Mouse (Mus musculus) midbrain, embryonic 14.5 days (tissue): ENCODE results near the gene March9. TPM values are rescaled to one million over a fixed set of nuclear protein-coding genes. Genes with fewer than 3 reads are reported as not detected.
A peak's percentile ranks its signal among the peaks of the same experiment; 100 is the strongest.

Experiments
- ATAC-seq: fragments of 200-750 bp; cut with Nextera tagmentation; 2 replicates; pipeline ENCODE4 v1.8.0; 2017; ENCODE audit warnings: moderate number of reproducible peaks, moderate library complexity; ENCODE audit not compliant: low FRiP score, low TSS enrichment
- DNase-seq: peaks from one replicate; pipeline ENCODE4 v3.0.0-alpha.2; 2015
- H3K27ac ChIP-seq: fragments of 300-500 bp; sonication (generic); replicated peaks from 2 replicates; pipeline ENCODE4 v1.5.1; 2014; ENCODE audit warnings: mild to moderate bottlenecking, low read depth, low read length, moderate library complexity
- H3K27me3 ChIP-seq: fragments of 300-500 bp; sonication (generic); 2 replicates; pipeline ENCODE4 v1.6.1; 2014; ENCODE audit warnings: low read length, control low read depth, mixed read lengths; ENCODE audit not compliant: control insufficient read depth, insufficient read depth
- H3K36me3 ChIP-seq: fragments of 300-500 bp; sonication (generic); 2 replicates; pipeline ENCODE4 v1.6.1; 2014; ENCODE audit warnings: low read length, control low read depth; ENCODE audit not compliant: control insufficient read depth, insufficient read depth
- H3K4me1 ChIP-seq: fragments of 300-500 bp; sonication (generic); 2 replicates; pipeline ENCODE4 v1.6.1; 2014; ENCODE audit warnings: mild to moderate bottlenecking, antibody characterized with exemption, low read length, control low read depth; ENCODE audit not compliant: control insufficient read depth, insufficient read depth
- H3K4me2 ChIP-seq: fragments of 300-500 bp; sonication (generic); 2 replicates; pipeline ENCODE4 v1.6.1; 2014; ENCODE audit warnings: mild to moderate bottlenecking, low read length, moderate library complexity
- H3K4me3 ChIP-seq: fragments of 300-500 bp; sonication (generic); replicated peaks from 2 replicates; pipeline ENCODE4 v1.5.1; 2014; ENCODE audit warnings: low read depth, low read length
- H3K9ac ChIP-seq: fragments of 300-500 bp; sonication (generic); replicated peaks from 2 replicates; pipeline ENCODE4 v1.6.1; 2014; ENCODE audit warnings: mild to moderate bottlenecking, low read length, moderate library complexity
- H3K9me3 ChIP-seq: fragments of 300-500 bp; sonication (generic); 2 replicates; pipeline ENCODE4 v1.6.1; 2016; ENCODE audit warnings: low read length, control low read depth, mixed read lengths; ENCODE audit not compliant: control insufficient read depth
- WGBS: fragments of 180-500 bp; shearing (Covaris S2); extraction: QIAGEN DNeasy Blood & Tissue Kit; methylation state at CpG from one replicate; pipeline ENCODE4 v1.1.7; 2014; 5-methylcytosine and 5-hydroxymethylcytosine counted together
- polyA plus RNA-seq: library from polyadenylated mRNA; unstranded; fragments of >200 nt; fragmentation: Nextera tagmentation; extraction: Ambion mirVana; gene quantifications from 2 replicates; pipeline ENCODE4 v1.2.1, GENCODE M21; 2014

The March9 gene
- polyA plus RNA-seq, 1 experiment from 2014 or later: 11.8 TPM

DNA sequence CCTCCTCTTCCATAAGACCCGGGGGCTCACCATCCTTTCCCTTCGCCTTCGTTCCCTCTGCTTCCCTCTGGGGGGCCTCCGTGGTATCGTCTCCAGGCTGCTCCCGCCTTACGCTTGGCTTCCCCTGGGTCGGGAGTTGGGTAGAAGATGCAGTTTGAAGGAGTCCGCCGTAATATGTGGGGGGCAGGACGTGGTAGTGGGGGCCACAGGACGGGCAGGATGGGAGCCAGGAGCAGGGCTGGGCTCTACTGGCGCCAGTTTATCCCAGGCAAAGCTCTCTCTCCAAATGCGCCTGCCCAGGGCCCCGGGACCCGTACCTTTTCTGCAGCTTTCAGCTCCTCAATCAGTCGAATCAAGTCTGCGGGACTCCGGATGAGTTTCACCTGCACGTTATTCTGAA, 38.5 kb upstream of the March9 start:
- ATAC-seq (no peak), DNase-seq (no peak)
- Histone ChIP-seq H3K4me1 (no peaks in the 10 kb centered on the region), H3K4me2 (no peak overlapping the region), H3K9ac (no peak overlapping the region), H3K27me3 (no peaks in the 10 kb centered on the region), H3K4me3 (no peak overlapping the region), H3K27ac (no peak overlapping the region), H3K9me3 (no peaks in the 10 kb centered on the region), H3K36me3 (peaks cover 75% of the 10 kb centered on the region)
- 81% methylated on average over 20 of the region's 20 CpGs for WGBS

DNA sequence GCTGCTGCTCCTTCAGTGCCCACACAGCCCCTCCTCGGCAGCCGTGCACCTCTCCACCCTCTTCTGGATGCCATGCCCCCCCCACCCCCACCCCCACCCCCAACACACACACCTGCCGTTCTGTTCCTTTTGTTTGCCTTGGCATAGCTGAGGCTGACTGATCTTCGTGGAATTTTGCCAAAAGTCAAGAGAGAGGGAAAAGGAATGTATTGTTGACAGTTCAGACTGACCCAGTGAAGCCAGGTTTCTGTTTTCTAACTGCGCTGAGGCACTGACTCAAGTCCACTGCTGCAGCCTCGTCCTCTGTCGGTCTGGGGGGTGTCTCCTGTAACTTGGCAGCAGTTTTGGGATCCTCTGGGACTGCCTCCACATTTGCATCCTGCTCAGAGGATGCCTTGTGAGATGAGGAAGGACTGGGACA, 34.4 kb upstream of the March9 start:
- H3K36me3 ChIP-seq: peaks cover 82% of the 10 kb centered on the region
- ATAC-seq: no peak

DNA sequence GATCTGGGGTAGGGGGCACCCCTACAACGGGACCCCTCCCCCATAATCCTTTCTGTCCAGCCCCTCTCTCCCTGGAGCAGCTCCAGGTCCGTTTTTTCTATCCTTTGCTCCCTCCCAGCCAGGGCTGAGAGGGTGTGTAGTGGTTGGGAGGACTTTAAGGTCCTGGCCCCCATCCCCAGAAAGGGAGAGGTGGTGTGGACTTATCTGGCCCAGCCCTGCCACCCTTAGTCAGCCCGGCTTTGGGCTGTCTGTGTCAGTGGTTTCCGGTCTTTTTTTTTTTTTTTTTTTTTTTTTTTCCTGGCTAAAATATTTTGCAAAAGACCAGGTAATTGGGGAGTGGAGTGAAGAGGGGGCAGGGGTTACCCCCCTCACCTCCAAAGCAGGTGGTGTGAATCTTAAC, 32.8 kb upstream of the March9 start:
- H3K9me3 ChIP-seq: no peaks in the 10 kb centered on the region
- ATAC-seq (no peak), DNase-seq (no peak)
- peaks cover 80% of the 10 kb centered on the region for H3K36me3 ChIP-seq
- peaks cover 42% of the 10 kb centered on the region for H3K27me3 ChIP-seq
- no peak overlapping the region for H3K4me3 ChIP-seq
- no peak overlapping the region for H3K27ac ChIP-seq
- H3K4me1 ChIP-seq: 0 out of 2 replicates have a peak, but pooled peaks cover 9% of the 10 kb centered on the region
- 54% methylated on average over 4 of the region's 4 CpGs for WGBS
- H3K4me2 ChIP-seq: no peak overlapping the region
- H3K9ac ChIP-seq: no peak overlapping the region

More for the DNA sequence above, 34.4 kb upstream of the March9 start:
- H3K9ac ChIP-seq: no peak overlapping the region
- H3K4me3 ChIP-seq: no peak overlapping the region
- no peak overlapping the region for H3K4me2 ChIP-seq
- H3K27ac ChIP-seq: 0 out of 2 replicates have a peak overlapping the region, but pooled peaks have one; percentile 33
- 0 out of 2 replicates have a peak, but pooled peaks cover 9% of the 10 kb centered on the region for H3K4me1 ChIP-seq
- no peaks in the 10 kb centered on the region for H3K9me3 ChIP-seq
- WGBS: 47% methylated on average over 7 of the region's 7 CpGs
- peak; percentile 53 for DNase-seq
- H3K27me3 ChIP-seq: peaks cover 33% of the 10 kb centered on the region

GRCm38 (mm10) chr10:127091507-127092396, 31.8 kb upstream of the March9 start:
- no peak overlapping the region for H3K27ac ChIP-seq
- DNase-seq: peak; percentile 58
- H3K4me3 ChIP-seq: peak overlapping the region; percentile 19; the same call in 1 of the 2 replicates
- H3K4me2 ChIP-seq: peak overlapping the region; percentile 42
- 10% methylated on average over 51 of the region's 51 CpGs for WGBS
- H3K4me1 ChIP-seq: 0 out of 2 replicates have a peak, but pooled peaks cover 9% of the 10 kb centered on the region
- ATAC-seq: peak; percentile 29; the same call in 1 of the 2 replicates
- peaks cover 80% of the 10 kb centered on the region for H3K36me3 ChIP-seq
- peaks cover 46% of the 10 kb centered on the region for H3K27me3 ChIP-seq
- H3K9me3 ChIP-seq: no peaks in the 10 kb centered on the region
- H3K9ac ChIP-seq: peak overlapping the region; percentile 14; the same call in 1 of the 2 replicates

- Histone ChIP-seq H3K9me3 (no peaks in the 10 kb centered on the region), H3K4me1 (0 out of 2 replicates have a peak, but pooled peaks cover 9% of the 10 kb centered on the region), H3K9ac (peak overlapping the region; percentile 14; the same call in 1 of the 2 replicates), H3K4me3 (peak overlapping the region; percentile 19; the same call in 1 of the 2 replicates), H3K4me2 (peak overlapping the region; percentile 42), H3K27ac (no peak overlapping the region), H3K36me3 (peaks cover 70% of the 10 kb centered on the region), H3K27me3 (peaks cover 46% of the 10 kb centered on the region)
- DNase-seq (peak; percentile 63), ATAC-seq (no peak)
- 9% methylated on average over 57 of the region's 57 CpGs for WGBS
Observed at GRCm38 (mm10) chr10:127090560-127091411, 30.8 kb upstream of the March9 start.

DNA sequence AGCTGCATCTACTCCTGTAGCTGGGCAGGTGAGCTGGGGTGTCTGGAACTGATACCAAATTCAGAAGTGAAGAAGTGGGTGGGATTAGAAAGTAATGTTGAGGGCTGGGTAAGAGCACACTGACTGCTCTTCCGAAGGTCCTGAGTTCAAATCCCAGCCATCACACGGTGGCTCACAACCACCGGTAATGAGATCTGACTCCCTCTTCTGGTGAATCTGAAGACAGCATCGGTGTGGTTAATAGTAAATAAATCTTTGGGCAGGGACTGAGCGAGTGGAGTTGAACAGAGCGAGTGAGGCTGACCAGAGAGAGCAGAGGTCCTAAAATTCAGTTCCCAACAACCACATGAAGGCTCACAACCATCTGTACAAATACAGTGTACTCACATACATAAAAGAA, 25.6 kb upstream of the March9 start:
- H3K9ac ChIP-seq: no peak overlapping the region
- DNase-seq (no peak), ATAC-seq (no peak)
- WGBS: 70% methylated on average over 6 of the region's 6 CpGs
- no peak overlapping the region for H3K4me3 ChIP-seq
- H3K27me3 ChIP-seq: peaks cover 26% of the 10 kb centered on the region
- no peak overlapping the region for H3K4me2 ChIP-seq
- peaks cover 61% of the 10 kb centered on the region for H3K36me3 ChIP-seq
- H3K4me1 ChIP-seq: peaks cover 22% of the 10 kb centered on the region
- H3K27ac ChIP-seq: no peak overlapping the region
- no peaks in the 10 kb centered on the region for H3K9me3 ChIP-seq

DNA sequence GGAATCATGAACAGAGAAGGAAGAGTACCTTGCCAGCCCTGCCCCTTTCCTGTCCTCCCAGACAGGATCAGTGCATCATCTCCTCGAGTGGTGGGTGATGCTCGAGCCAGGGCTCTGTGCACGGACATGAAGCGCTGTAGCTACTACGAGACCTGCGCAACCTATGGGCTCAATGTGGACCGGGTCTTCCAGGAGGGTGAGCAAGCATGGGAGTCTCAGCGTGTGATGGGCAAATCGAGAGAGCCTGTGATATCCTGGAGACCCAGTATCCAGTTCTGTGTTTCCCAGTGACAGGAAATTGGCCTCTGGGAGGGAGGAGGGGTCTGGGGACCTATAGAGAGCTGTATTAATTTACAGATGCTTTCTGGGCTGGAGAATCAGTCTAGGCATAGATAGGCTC, 25.1 kb upstream of the March9 start:
- peaks cover 26% of the 10 kb centered on the region for H3K27me3 ChIP-seq
- H3K4me3 ChIP-seq: no peak overlapping the region
- no peaks in the 10 kb centered on the region for H3K9me3 ChIP-seq
- H3K27ac ChIP-seq: no peak overlapping the region
- DNase-seq (no peak), ATAC-seq (no peak)
- no peak overlapping the region for H3K4me2 ChIP-seq
- no peak overlapping the region for H3K9ac ChIP-seq
- peaks cover 27% of the 10 kb centered on the region for H3K4me1 ChIP-seq
- H3K36me3 ChIP-seq: peaks cover 56% of the 10 kb centered on the region
- WGBS: 86% methylated on average over 9 of the region's 9 CpGs

DNA sequence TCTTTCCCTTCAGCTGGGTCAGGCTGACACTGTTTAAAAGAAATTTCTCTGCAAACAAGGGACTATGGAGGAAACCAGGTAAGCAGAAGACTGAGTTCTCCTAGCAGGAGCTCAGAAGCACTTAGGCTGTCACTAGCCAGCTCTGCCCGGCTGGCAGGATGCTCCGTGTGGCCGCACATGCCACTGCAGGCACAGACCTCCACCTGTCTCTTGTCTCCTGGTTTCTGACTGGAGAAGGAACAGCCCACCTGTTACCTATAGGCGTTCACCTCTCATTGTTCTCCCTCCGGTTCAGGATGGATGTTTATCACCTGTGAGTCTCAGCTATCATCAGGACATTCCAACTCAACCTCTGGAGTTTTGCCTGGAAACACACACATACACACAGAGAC, 23.9 kb upstream of the March9 start:
- 67% methylated on average over 5 of the region's 5 CpGs for WGBS
- peaks cover 48% of the 10 kb centered on the region for H3K36me3 ChIP-seq
- H3K4me3 ChIP-seq: no peak overlapping the region
- ATAC-seq: no peak
- H3K9me3 ChIP-seq: no peaks in the 10 kb centered on the region
- peaks cover 21% of the 10 kb centered on the region; the same call in 1 of the 2 replicates for H3K27me3 ChIP-seq
- H3K27ac ChIP-seq: no peak overlapping the region
- no peak for DNase-seq
- no peak overlapping the region for H3K9ac ChIP-seq
- no peak overlapping the region for H3K4me2 ChIP-seq
- peaks cover 28% of the 10 kb centered on the region for H3K4me1 ChIP-seq
